ENCODE assay signal across 8 mouse cellular contexts in genomic region chr1:171269848-171270572, GRCm38 (mm10). TPM values are rescaled to one million over a fixed set of nuclear protein-coding genes. Genes with fewer than 3 reads are reported as not detected.
DNase-seq lines count a peak whose midpoint lies in the region; ATAC-seq and TF ChIP-seq lines count a peak whose summit lies in the region.

Gene B4galt3 (plus strand): TSS chr1:171270328.

- peak within 1 kb of the TSS; percentile 61 for H3K4me3 ChIP-seq in forebrain, embryonic 16.5 days (replicated peaks; ENCODE audit: low read length)
- H3K4me3 ChIP-seq in liver, postnatal 0 days (ENCODE audit: low read depth, low read length): peak within 1 kb of the TSS; percentile 90
- H3K4me3 ChIP-seq in neural tube, embryonic 13.5 days: peak within 1 kb of the TSS; percentile 88

- H3K4me2 ChIP-seq in forebrain, embryonic 16.5 days (ENCODE audit: low read length): peak within 1 kb of the TSS; percentile 92
- H3K4me2 ChIP-seq in liver, postnatal 0 days (ENCODE audit: low read depth, low read length): peak within 1 kb of the TSS; percentile 85
- peak within 1 kb of the TSS; percentile 98 for H3K4me2 ChIP-seq in neural tube, embryonic 13.5 days

- H3K9ac ChIP-seq in forebrain, embryonic 16.5 days (replicated peaks; ENCODE audit: low read depth, low read length): peak within 1 kb of the TSS; percentile 73
- H3K9ac ChIP-seq in liver, postnatal 0 days (replicated peaks): peak within 1 kb of the TSS; percentile 83
- peak within 1 kb of the TSS; percentile 88 for H3K9ac ChIP-seq in neural tube, embryonic 13.5 days

- TF ChIP-seq CTCF in liver, postnatal 0 days (IDR thresholded peaks at IDR 0.05; ENCODE audit: low read depth): 0 out of 2 replicates have a peak, but pooled peaks have one; percentile 10

- 3% methylated on average over 36 of the region's 36 CpGs for WGBS in forebrain, embryonic 16.5 days
- 4% methylated on average over 36 of the region's 36 CpGs for WGBS in liver, postnatal 0 days (ENCODE audit: insufficient replicate concordance)
- WGBS in neural tube, embryonic 13.5 days: 3% methylated on average over 36 of the region's 36 CpGs

- no peak for TF ChIP-seq EP300 in liver, postnatal 0 days (IDR thresholded peaks at IDR 0.05; ENCODE audit: low read depth)

- peaks cover 22% of the 10 kb centered on the region for H3K4me1 ChIP-seq in forebrain, embryonic 16.5 days (replicated peaks; ENCODE audit: control insufficient read depth, insufficient read depth, low read length)
- peaks cover 21% of the 10 kb centered on the region for H3K4me1 ChIP-seq in liver, postnatal 0 days (ENCODE audit: insufficient read depth)
- peaks cover 26% of the 10 kb centered on the region for H3K4me1 ChIP-seq in neural tube, embryonic 13.5 days (replicated peaks)

- intact Hi-C loops in heart, postnatal 25 days (cut with DNase I): no loop called here

- H3K36me3 ChIP-seq in forebrain, embryonic 16.5 days (ENCODE audit: control insufficient read depth, insufficient read depth): peaks cover 10% of the 10 kb centered on the region
- H3K36me3 ChIP-seq in liver, postnatal 0 days (replicated peaks; ENCODE audit: insufficient read depth, low read length): peaks cover 21% of the 10 kb centered on the region
- H3K36me3 ChIP-seq in neural tube, embryonic 13.5 days: peaks cover 34% of the 10 kb centered on the region

- DNase-seq in ES-CJ7 (ENCODE audit: low read depth, low spot score): peak; percentile 94
- DNase-seq in cerebellum, adult 11-12 months: peak; percentile 97
- DNase-seq in heart, postnatal 25 days (ENCODE audit: low spot score): peak; percentile 89
- DNase-seq in layer of hippocampus, adult 11-12 months (ENCODE audit: low spot score): peak; percentile 96
- peak; percentile 98 for DNase-seq in liver, postnatal 0 days
- DNase-seq in telencephalon, adult 2 months (ENCODE audit: low read depth, low spot score): peak; percentile 81

- ATAC-seq in forebrain, embryonic 16.5 days: peak; percentile 96
- ATAC-seq in liver, postnatal 0 days: peak; percentile 96
- peak; percentile 93 for ATAC-seq in neural tube, embryonic 13.5 days (ENCODE audit: low read depth)

- peak within 1 kb of the TSS; percentile 14 for H3K27ac ChIP-seq in forebrain, embryonic 16.5 days (ENCODE audit: low read length)
- peak within 1 kb of the TSS; percentile 68 for H3K27ac ChIP-seq in liver, postnatal 0 days (ENCODE audit: low read depth)
- peak within 1 kb of the TSS; percentile 64 for H3K27ac ChIP-seq in neural tube, embryonic 13.5 days (replicated peaks)

- H3K9me3 ChIP-seq in forebrain, embryonic 16.5 days (ENCODE audit: control insufficient read depth, low read length): no peaks in the 10 kb centered on the region
- H3K9me3 ChIP-seq in liver, postnatal 0 days (ENCODE audit: low read length): no peaks in the 10 kb centered on the region
- H3K9me3 ChIP-seq in neural tube, embryonic 13.5 days: no peaks in the 10 kb centered on the region

- no peaks in the 10 kb centered on the region for H3K27me3 ChIP-seq in forebrain, embryonic 16.5 days (replicated peaks; ENCODE audit: control insufficient read depth, insufficient read depth, low read length)
- no peaks in the 10 kb centered on the region for H3K27me3 ChIP-seq in liver, postnatal 0 days (ENCODE audit: insufficient read depth, low read length)
- no peaks in the 10 kb centered on the region for H3K27me3 ChIP-seq in neural tube, embryonic 13.5 days

RNA-seq across cellular contexts. Expression of gene B4galt3, which starts in this region (rescaled TPM):
- 111 and 114 TPM in 2 replicates for polyA plus RNA-seq in forebrain, embryonic 16.5 days (2015; fragmentation: Nextera tagmentation; extraction: Ambion mirVana)
- 10 to 100 TPM; 16.4 to 17.8 TPM for total RNA-seq in heart, postnatal 25 days (2021)
- 16.0 and 16.7 TPM in 2 replicates for polyA plus RNA-seq in liver, postnatal 0 days (2015; fragmentation: Nextera tagmentation; extraction: Ambion mirVana)
- polyA plus RNA-seq in neural tube, embryonic 13.5 days (2015; fragmentation: Nextera tagmentation; extraction: Ambion mirVana): 94.0 and 97.8 TPM in 2 replicates

Comparison
In these comparisons a context has a peak if more than half of its experiments do, and no peak if none do; other contexts are left out.
1. Peak in every context shown above with its lines: DNase-seq, ATAC-seq, H3K4me3 ChIP-seq and H3K27ac ChIP-seq.
2. H3K27ac ChIP-seq: peak in every context shown above with its lines; median percentile 68 in liver, postnatal 0 days; 64 in neural tube, embryonic 13.5 days; 14 in forebrain, embryonic 16.5 days.